Mouse (Mus musculus): ENCODE measurements around the gene Gm42688.

DNA sequence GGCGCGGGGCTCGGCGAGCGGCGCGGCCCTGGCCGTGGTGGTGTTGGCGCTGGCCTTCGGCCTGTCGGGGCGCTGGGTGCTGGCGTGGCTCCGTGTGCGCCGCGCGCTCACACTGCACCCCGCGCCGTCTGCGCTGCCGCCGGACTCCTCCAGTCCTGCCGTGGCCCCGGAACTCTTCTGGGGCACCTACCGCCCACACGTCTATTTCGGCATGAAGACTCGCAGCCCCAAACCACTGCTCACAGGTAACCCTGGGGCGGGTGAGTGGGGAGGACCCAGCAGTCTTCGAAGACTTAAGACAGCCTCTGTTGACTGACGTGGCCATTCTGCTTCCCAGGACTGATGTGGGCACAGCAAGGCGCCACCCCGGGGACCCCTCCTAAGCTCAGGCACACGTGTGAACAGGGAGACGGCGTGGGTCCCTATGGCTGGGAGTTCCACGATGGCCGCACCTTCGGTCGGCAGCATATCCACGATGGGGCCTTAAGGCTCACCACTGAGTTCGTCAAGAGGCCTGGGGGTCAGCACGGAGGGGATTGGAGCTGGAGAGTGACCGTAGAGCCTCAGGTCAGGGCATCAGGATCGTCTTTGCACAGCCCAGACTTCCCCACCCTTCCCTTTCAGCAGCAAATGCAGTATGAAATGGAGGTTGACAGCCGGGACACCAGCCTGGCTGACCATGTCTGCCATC is 14.4 kb downstream of the Gm42688 start:
- TF ChIP-seq CTCF (IDR thresholded peaks at IDR 0.05; ENCODE audit: low read depth), result no peak
- TF ChIP-seq EP300 (optimal IDR thresholded peaks at IDR 0.05), result no peak

All from stomach, postnatal 0 days (tissue).